Mouse (Mus musculus) MEL (cell line): ENCODE data around the gene Tubg2. TPM values are rescaled to one million over a fixed set of nuclear protein-coding genes. Genes with fewer than 3 reads are reported as not detected.

Experiments
- DNase-seq: peaks from one replicate; pipeline ENCODE4 v3.0.0; 2011; ENCODE audit warnings: low read depth, low spot score
- H3K27ac ChIP-seq: 2 replicates; pipeline ENCODE4 v1.5.1; 2012; ENCODE audit warnings: low read depth, mild to moderate bottlenecking, control low read depth, low read length, moderate library complexity; ENCODE audit not compliant: control insufficient read depth
- H3K27me3 ChIP-seq, 2 experiments: fragments of 150-350 bp in 1 of 2; sonication (generic) in 1 of 2; 2 replicates each; pipeline ENCODE4 v1.6.1; 2012; ENCODE audit warnings: low read length in 2 of 2, mild to moderate bottlenecking in 2 of 2, improper control_type of control experiment in 1 of 2, moderate library complexity in 1 of 2; ENCODE audit not compliant: insufficient read depth in 2 of 2, control insufficient read depth in 1 of 2
- H3K36me3 ChIP-seq, 2 experiments: 2 replicates each; pipeline ENCODE4 v1.6.1; 2012 to 2014; ENCODE audit warnings: low read length in 2 of 2, improper control_type of control experiment in 1 of 2, inconsistent platforms in 1 of 2, mild to moderate bottlenecking in 1 of 2; ENCODE audit not compliant: insufficient read depth in 2 of 2, control insufficient read depth in 1 of 2
- H3K4me1 ChIP-seq, 2 experiments: fragments of 150-350 bp in 1 of 2; sonication (generic) in 1 of 2; 2 replicates each; pipeline ENCODE4 v1.6.1; 2012; ENCODE audit warnings: low read length in 2 of 2, improper control_type of control experiment in 1 of 2, mild to moderate bottlenecking in 1 of 2; ENCODE audit not compliant: insufficient read depth in 2 of 2, control insufficient read depth in 1 of 2
- H3K4me3 ChIP-seq, 2 experiments: fragments of 150-350 bp in 1 of 2; sonication (generic) in 1 of 2; 2 replicates each; pipeline ENCODE4 v1.5.1; 2012; ENCODE audit warnings: low read depth in 2 of 2, low read length in 2 of 2, mild to moderate bottlenecking in 2 of 2, moderate library complexity in 2 of 2, control low read depth in 1 of 2, improper control_type of control experiment in 1 of 2; ENCODE audit not compliant: control insufficient read depth in 1 of 2, insufficient read depth in 1 of 2
- H3K79me2 ChIP-seq: 2 replicates; pipeline ENCODE4 v1.6.1; 2012; ENCODE audit warnings: mild to moderate bottlenecking, low read length, moderate library complexity; ENCODE audit not compliant: control insufficient read depth, poor library complexity, insufficient read depth
- H3K9ac ChIP-seq: 2 replicates; pipeline ENCODE4 v1.6.1; 2012; ENCODE audit warnings: low read depth, mild to moderate bottlenecking, control low read depth, low read length, moderate library complexity; ENCODE audit not compliant: control insufficient read depth, poor library complexity, severe bottlenecking
- H3K9me3 ChIP-seq: fragments of 150-350 bp; sonication (generic); replicated peaks from 2 replicates; pipeline ENCODE4 v1.6.1; 2012; ENCODE audit warnings: mild to moderate bottlenecking, low read length, improper control_type of control experiment, moderate library complexity; ENCODE audit not compliant: insufficient read depth
- CHD1 ChIP-seq: IDR thresholded peaks from 2 replicates; pipeline ENCODE4 v1.6.1; 2012; ENCODE audit warnings: low read depth, mild to moderate bottlenecking, inconsistent platforms, low read length, improper control_type of control experiment
- CHD2 ChIP-seq: IDR thresholded peaks from 2 replicates; pipeline ENCODE4 v1.6.1; 2011; ENCODE audit warnings: low read length, improper control_type of control experiment
- CTCF ChIP-seq, 3 experiments: IDR thresholded peaks in 2 of 3; conservative IDR thresholded peaks in 1 of 3; 2 replicates each; pipeline ENCODE4 v1.5.1; 2011 to 2012; ENCODE audit warnings: low read length in 3 of 3, low read depth in 2 of 3, mild to moderate bottlenecking in 2 of 3, improper control_type of control experiment in 1 of 3, inconsistent platforms in 1 of 3, mixed read lengths in 1 of 3, moderate library complexity in 1 of 3; ENCODE audit not compliant: control insufficient read depth in 1 of 3, insufficient read depth in 1 of 3, poor library complexity in 1 of 3, severe bottlenecking in 1 of 3
- ELF1 ChIP-seq: IDR thresholded peaks from 2 replicates; pipeline ENCODE4 v1.6.1; 2014; ENCODE audit warnings: low read depth, mild to moderate bottlenecking, inconsistent platforms, low read length, improper control_type of control experiment, moderate library complexity
- ETS1 ChIP-seq: IDR thresholded peaks from 2 replicates; pipeline ENCODE4 v1.6.1; 2012; ENCODE audit warnings: low read depth, mild to moderate bottlenecking, inconsistent platforms, low read length, improper control_type of control experiment, moderate library complexity
- HCFC1 ChIP-seq: IDR thresholded peaks from 2 replicates; pipeline ENCODE4 v1.6.1; 2012; ENCODE audit warnings: low read depth, mild to moderate bottlenecking, inconsistent platforms, low read length, improper control_type of control experiment, moderate library complexity
- KAT2A ChIP-seq: conservative IDR thresholded peaks from 2 replicates; pipeline ENCODE4 v1.6.1; 2012; ENCODE audit warnings: low read depth, low read length, improper control_type of control experiment, inconsistent platforms
- MAFK ChIP-seq: IDR thresholded peaks from 2 replicates; pipeline ENCODE4 v1.6.1; 2011; ENCODE audit warnings: low read depth, mild to moderate bottlenecking, low read length, improper control_type of control experiment, borderline replicate concordance
- MEF2A ChIP-seq: IDR thresholded peaks from 2 replicates; pipeline ENCODE4 v1.6.1; 2014; ENCODE audit warnings: low read depth, mild to moderate bottlenecking, inconsistent platforms, low read length, improper control_type of control experiment; ENCODE audit not compliant: poor library complexity, insufficient replicate concordance, severe bottlenecking; ENCODE audit errors: extremely low read depth
- MXI1 ChIP-seq: IDR thresholded peaks from 2 replicates; pipeline ENCODE4 v1.6.1; 2011; ENCODE audit warnings: mild to moderate bottlenecking, low read depth, low read length, improper control_type of control experiment
- MYC ChIP-seq: IDR thresholded peaks from 2 replicates; pipeline ENCODE4 v1.6.1; 2011; ENCODE audit warnings: low read depth, mild to moderate bottlenecking, low read length, improper control_type of control experiment, moderate library complexity
- POLR2AphosphoS2 ChIP-seq: IDR thresholded peaks from 2 replicates; pipeline ENCODE4 v1.6.1; 2011; ENCODE audit warnings: low read length, improper control_type of control experiment
- SMC3 ChIP-seq: IDR thresholded peaks from 2 replicates; pipeline ENCODE4 v1.6.1; 2011; ENCODE audit warnings: low read depth, low read length, improper control_type of control experiment
- TAL1 ChIP-seq: IDR thresholded peaks from 2 replicates; pipeline ENCODE4 v1.6.1; 2012; ENCODE audit warnings: mild to moderate bottlenecking, inconsistent platforms, low read length, moderate library complexity, mixed read lengths
- USF1 ChIP-seq: IDR thresholded peaks from 2 replicates; pipeline ENCODE4 v1.6.1; 2014; ENCODE audit warnings: low read depth, mild to moderate bottlenecking, inconsistent platforms, low read length, improper control_type of control experiment, moderate library complexity
- ZC3H11A ChIP-seq: IDR thresholded peaks from 2 replicates; pipeline ENCODE4 v1.6.1; 2012; ENCODE audit warnings: low read depth, mild to moderate bottlenecking, inconsistent platforms, low read length, improper control_type of control experiment
- ZKSCAN1 ChIP-seq: IDR thresholded peaks from 2 replicates; pipeline ENCODE4 v1.6.1; 2012; ENCODE audit warnings: low read depth, mild to moderate bottlenecking, inconsistent platforms, low read length, improper control_type of control experiment, moderate library complexity
- ZMIZ1 ChIP-seq: IDR thresholded peaks from 2 replicates; pipeline ENCODE4 v1.6.1; 2012; ENCODE audit warnings: low read depth, mild to moderate bottlenecking, inconsistent platforms, low read length, improper control_type of control experiment, moderate library complexity
- polyA plus RNA-seq, 2 experiments: library from polyadenylated mRNA; stranded (reverse) in 1 of 2; unstranded in 1 of 2; fragments of >175 nt in 1 of 2; fragments of >200 nt in 1 of 2; gene quantifications; 2 replicates each; pipeline versions ENCODE4 v1.2.1 to v1.2.4; 2012; ENCODE audit warnings: low replicate concordance in 2 of 2, low read depth in 1 of 2; ENCODE audit not compliant: insufficient read length in 2 of 2, insufficient read depth in 1 of 2, missing spikeins in 1 of 2
- total RNA-seq: library from RNA; depleted of rRNA; stranded (reverse); fragments of 300-350 nt; gene quantifications from 2 replicates; pipeline ENCODE4 v1.2.3, GENCODE M21; 2012; rRNA removed

Tubg2 gene
- not detected in 2 replicates for total RNA-seq
- polyA plus RNA-seq = not detected

DNA sequence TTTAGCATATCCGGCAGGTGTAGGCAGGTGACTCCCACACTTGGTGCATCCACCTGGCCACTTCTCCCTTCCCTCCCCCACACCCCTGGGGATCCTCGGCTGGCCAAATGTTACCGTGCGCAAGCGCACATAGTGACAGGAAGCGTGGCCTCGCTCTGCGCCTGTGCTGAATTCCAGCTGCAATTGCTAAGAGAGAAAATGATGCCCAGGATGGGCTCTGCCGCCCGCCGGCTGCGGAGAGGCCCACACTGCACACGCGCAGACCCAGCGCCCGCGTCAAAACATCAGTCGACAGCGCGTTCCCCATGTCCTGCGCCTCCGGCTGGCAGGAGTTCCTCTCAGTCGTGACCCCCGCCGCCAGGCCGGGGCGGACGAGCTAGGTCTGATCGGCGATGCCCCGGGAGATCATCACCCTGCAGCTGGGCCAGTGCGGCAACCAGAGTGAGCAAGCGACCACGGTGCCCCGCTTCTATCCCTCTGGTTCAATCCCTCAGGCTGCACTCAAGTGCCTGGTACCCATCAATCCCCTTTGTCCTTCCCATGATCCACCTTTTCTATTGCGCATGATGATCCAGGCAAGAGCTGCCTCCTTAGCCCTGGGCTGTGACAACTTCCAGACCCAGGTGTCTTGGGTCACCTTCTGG is at the start of gene Tubg2:
Tubg2 (plus strand) TSS at position 180 of the 644 bp plus-strand sequence.
- Histone ChIP-seq H3K79me2 (no peaks in the 10 kb centered on the region), H3K4me3 (no peak within 1 kb of the TSS), H3K4me1 (no peaks in the 10 kb centered on the region), H3K9ac (no peak within 1 kb of the TSS), H3K27me3 (peaks cover 1 to 3% of the 10 kb centered on the region in 2 experiments; a peak in 2 of 4 replicates), H3K27ac (no peak within 1 kb of the TSS), H3K9me3 (no peaks in the 10 kb centered on the region), H3K36me3 (no peaks in the 10 kb centered on the region)
- DNase-seq = no peak
- TF ChIP-seq ELF1 (no peak), USF1 (no peak), MXI1 (no peak), KAT2A (no peak), CHD1 (no peak), ZMIZ1 (no peak), POLR2AphosphoS2 (no peak), ZC3H11A (no peak), CHD2 (no peak), HCFC1 (no peak), ZKSCAN1 (no peak), MAFK (no peak), ETS1 (no peak)

GRCm38 (mm10) chr11:101109351-101109750 is 46.4 kb upstream of the Tubg2 start:
- H3K36me3 ChIP-seq = peaks cover 0 to 14% of the 10 kb centered on the region in 2 experiments; a peak in 2 of 4 replicates

More at GRCm38 (mm10) chr11:101109351-101109750, 46.4 kb upstream of the Tubg2 start:
- no peak overlapping the region for H3K9ac ChIP-seq
- no peak overlapping the region for H3K4me3 ChIP-seq
- H3K27me3 ChIP-seq = no peaks in the 10 kb centered on the region
- TF ChIP-seq TAL1 (no peak), MYC (no peak), CTCF (IDR thresholded peaks at IDR 0.05 in 2 of 3, conservative IDR thresholded peaks at IDR 0.05 in 1 of 3; ENCODE audit: control insufficient read depth in 1 of 3, insufficient read depth in 1 of 3, low read depth in 2 of 3, low read length in 3 of 3, poor library complexity in 1 of 3, severe bottlenecking in 1 of 3) (no peak), MEF2A (no peak), SMC3 (no peak)
- DNase-seq = no peak
- H3K9me3 ChIP-seq = no peaks in the 10 kb centered on the region
- H3K79me2 ChIP-seq = peaks cover 12% of the 10 kb centered on the region
- H3K27ac ChIP-seq = no peak overlapping the region
- no peaks in the 10 kb centered on the region for H3K4me1 ChIP-seq
